Mouse (Mus musculus) CH12F3 (cell line): ENCODE data around the gene Aoc3.
"Not testable (repeated sequence)": the region's sequence is repeated elsewhere in the genome, so short reads cannot be mapped to it uniquely, and the experiment has no call there.

Experiments
- in situ Hi-C: fragments of 300-500 bp; cut with MboI; formaldehyde crosslinking; loops from 2 replicates; pipeline ENCODE4 v1.14.3; 2020; ENCODE audit warnings: low sequenced_read_pairs

Aoc3 gene

GRCm38 (mm10) chr11:101330371-101330924 is at the start of gene Aoc3:
Gene Aoc3 (plus strand): TSS chr11:101330605.
- in situ Hi-C loops: no loop called here

GRCm38 (mm10) chr11:101280837-101281236 is 49.6 kb upstream of the Aoc3 start:
- in situ Hi-C loops: no loop called here

- in situ Hi-C loops: no loop called here
Measured at GRCm38 (mm10) chr11:101282896-101283295, 47.5 kb upstream of the Aoc3 start.

- in situ Hi-C loops: no loop called here
Measured at GRCm38 (mm10) chr11:101283805-101284204, 46.6 kb upstream of the Aoc3 start.

- in situ Hi-C loops: no loop called here
Measured at GRCm38 (mm10) chr11:101287306-101287705, 43.1 kb upstream of the Aoc3 start.

GRCm38 (mm10) chr11:101291231-101291630 is 39.2 kb upstream of the Aoc3 start:
- in situ Hi-C loops: no loop called here

- in situ Hi-C loops: no loop called here
Measured at GRCm38 (mm10) chr11:101295191-101295590, 35.2 kb upstream of the Aoc3 start.

GRCm38 (mm10) chr11:101300881-101301280 is 29.5 kb upstream of the Aoc3 start:
- in situ Hi-C loops: no loop called here

- in situ Hi-C loops: no loop called here
Measured at GRCm38 (mm10) chr11:101301299-101302003, 29.0 kb upstream of the Aoc3 start.

GRCm38 (mm10) chr11:101302004-101302798 is 28.2 kb upstream of the Aoc3 start, which contains the start of gene Becn1:
Gene Becn1 (minus strand): TSS chr11:101302286.
- in situ Hi-C loops: no loop called here

GRCm38 (mm10) chr11:101307744-101308143 is 22.7 kb upstream of the Aoc3 start:
- in situ Hi-C loops: no loop called here

GRCm38 (mm10) chr11:101311083-101311482 is 19.3 kb upstream of the Aoc3 start:
- in situ Hi-C loops: no loop called here

GRCm38 (mm10) chr11:101312150-101312549 is 18.3 kb upstream of the Aoc3 start:
- in situ Hi-C loops: no loop called here

- in situ Hi-C loops: no loop called here
Measured at GRCm38 (mm10) chr11:101314567-101314966, 15.8 kb upstream of the Aoc3 start.

GRCm38 (mm10) chr11:101315082-101315650 is 15.2 kb upstream of the Aoc3 start:
- in situ Hi-C loops: no loop called here

GRCm38 (mm10) chr11:101315665-101316500 is 14.5 kb upstream of the Aoc3 start, which contains the start of gene Psme3:
Gene Psme3 (plus strand): TSS chr11:101316213.
- in situ Hi-C loops: no loop called here

- in situ Hi-C loops: no loop called here
Measured at GRCm38 (mm10) chr11:101316501-101316917, 13.9 kb upstream of the Aoc3 start.

- in situ Hi-C loops: no loop called here
Measured at GRCm38 (mm10) chr11:101323609-101324008, 6.8 kb upstream of the Aoc3 start.

GRCm38 (mm10) chr11:101324763-101325162 is 5.6 kb upstream of the Aoc3 start, which contains the start of gene Aoc2:
Gene Aoc2 (plus strand): TSS chr11:101325063.
- in situ Hi-C loops: no loop called here

GRCm38 (mm10) chr11:101325201-101325600 is 5.2 kb upstream of the Aoc3 start:
- in situ Hi-C loops: not testable (repeated sequence)
